Mouse (Mus musculus) ES-E14 (cell line): ENCODE measurements at regions not wholly inside any gene's neighbourhood (a gene's known extent, or its start where the extent isn't known, plus 50 kb on each side); places are given as distances from the start of the nearest gene placed in this dataset.

ENCODE experiments used
- CHD2 ChIP-seq: IDR thresholded peaks from 2 replicates; pipeline ENCODE4 v1.6.1; 2014; ENCODE audit warnings: mild to moderate bottlenecking, low read depth, low read length, inconsistent platforms
- HCFC1 ChIP-seq: IDR thresholded peaks from 2 replicates; pipeline ENCODE4 v1.6.1; 2012; ENCODE audit warnings: low read length, inconsistent platforms, borderline replicate concordance; ENCODE audit not compliant: insufficient read depth
- MAFK ChIP-seq: IDR thresholded peaks from 2 replicates; pipeline ENCODE4 v1.6.1; 2014; ENCODE audit warnings: mild to moderate bottlenecking, low read depth, low read length, inconsistent platforms; ENCODE audit not compliant: insufficient read depth
- ZC3H11A ChIP-seq: IDR thresholded peaks from 2 replicates; pipeline ENCODE4 v1.6.1; 2012; ENCODE audit warnings: low read depth, mild to moderate bottlenecking, inconsistent platforms, low read length, borderline replicate concordance
- ZNF384 ChIP-seq: IDR thresholded peaks from 2 replicates; pipeline ENCODE4 v1.6.1; 2012; ENCODE audit warnings: low read depth, low read length, inconsistent platforms

GRCm38 (mm10) chr3:148418067-148418466 is 572.3 kb downstream of the Adgrl2 start:
- TF ChIP-seq ZC3H11A = no peak
- TF ChIP-seq MAFK = no peak
- no peak for TF ChIP-seq ZNF384
- no peak for TF ChIP-seq CHD2
- no peak for TF ChIP-seq HCFC1
